Mouse (Mus musculus) embryonic facial prominence, embryonic 12.5 days (tissue): ENCODE measurements around the gene Kif26b. TPM values are rescaled to one million over a fixed set of nuclear protein-coding genes. Genes with fewer than 3 reads are reported as not detected.
A peak's percentile ranks its signal among the peaks of the same experiment; 100 is the strongest.

Source experiments
- ATAC-seq: fragments of 200-750 bp; cut with Nextera tagmentation; 2 replicates; pipeline ENCODE4 v1.8.0; 2017; ENCODE audit not compliant: insufficient number of reproducible peaks, insufficient read depth, low FRiP score, low TSS enrichment
- H3K27ac ChIP-seq: fragments of 300-500 bp; sonication (generic); 2 replicates; pipeline ENCODE4 v1.5.1; 2016; ENCODE audit warnings: mild to moderate bottlenecking
- H3K27me3 ChIP-seq: fragments of 300-500 bp; sonication (generic); 2 replicates; pipeline ENCODE4 v1.6.1; 2016; ENCODE audit warnings: mild to moderate bottlenecking, moderate library complexity
- H3K36me3 ChIP-seq: fragments of 300-500 bp; sonication (generic); 2 replicates; pipeline ENCODE4 v1.6.1; 2016; ENCODE audit warnings: mild to moderate bottlenecking
- H3K4me1 ChIP-seq: fragments of 300-500 bp; sonication (generic); 2 replicates; pipeline ENCODE4 v1.6.1; 2016
- H3K4me2 ChIP-seq: fragments of 300-500 bp; sonication (generic); replicated peaks from 2 replicates; pipeline ENCODE4 v1.6.1; 2016; ENCODE audit warnings: mild to moderate bottlenecking, moderate library complexity
- H3K4me3 ChIP-seq: fragments of 300-500 bp; sonication (generic); 2 replicates; pipeline ENCODE4 v1.5.1; 2016; ENCODE audit warnings: mild to moderate bottlenecking
- H3K9ac ChIP-seq: fragments of 300-500 bp; sonication (generic); 2 replicates; pipeline ENCODE4 v1.6.1; 2016; ENCODE audit warnings: mild to moderate bottlenecking, moderate library complexity
- H3K9me3 ChIP-seq: fragments of 300-500 bp; sonication (generic); 2 replicates; pipeline ENCODE4 v1.6.1; 2016; ENCODE audit warnings: mild to moderate bottlenecking, moderate library complexity
- WGBS: fragments of 180-500 bp; shearing (Covaris S2); methylation state at CpG from one replicate; pipeline ENCODE4 v1.1.7; 2016; 5-methylcytosine and 5-hydroxymethylcytosine counted together
- polyA plus RNA-seq: library from polyadenylated mRNA; unstranded; fragments of >200 nt; fragmentation: Nextera tagmentation; extraction: Ambion mirVana; gene quantifications from 2 replicates; pipeline ENCODE4 v1.2.1, GENCODE M21; 2016

Kif26b gene
- polyA plus RNA-seq, 1 experiment from 2014 or later = 34.3 TPM

- H3K4me1 ChIP-seq = 0 out of 2 replicates have a peak, but pooled peaks cover 3% of the 10 kb centered on the region
- no peaks in the 10 kb centered on the region for H3K9me3 ChIP-seq
- no peak for ATAC-seq
- H3K9ac ChIP-seq = no peak overlapping the region
- 88% methylated on average over 15 of the region's 15 CpGs for WGBS
- no peak overlapping the region for H3K4me3 ChIP-seq
- H3K36me3 ChIP-seq = no peaks in the 10 kb centered on the region
- no peak overlapping the region for H3K4me2 ChIP-seq
- no peaks in the 10 kb centered on the region for H3K27me3 ChIP-seq
- no peak overlapping the region for H3K27ac ChIP-seq
Observed at GRCm38 (mm10) chr1:178600851-178601569, 72.1 kb downstream of the Kif26b start.

DNA sequence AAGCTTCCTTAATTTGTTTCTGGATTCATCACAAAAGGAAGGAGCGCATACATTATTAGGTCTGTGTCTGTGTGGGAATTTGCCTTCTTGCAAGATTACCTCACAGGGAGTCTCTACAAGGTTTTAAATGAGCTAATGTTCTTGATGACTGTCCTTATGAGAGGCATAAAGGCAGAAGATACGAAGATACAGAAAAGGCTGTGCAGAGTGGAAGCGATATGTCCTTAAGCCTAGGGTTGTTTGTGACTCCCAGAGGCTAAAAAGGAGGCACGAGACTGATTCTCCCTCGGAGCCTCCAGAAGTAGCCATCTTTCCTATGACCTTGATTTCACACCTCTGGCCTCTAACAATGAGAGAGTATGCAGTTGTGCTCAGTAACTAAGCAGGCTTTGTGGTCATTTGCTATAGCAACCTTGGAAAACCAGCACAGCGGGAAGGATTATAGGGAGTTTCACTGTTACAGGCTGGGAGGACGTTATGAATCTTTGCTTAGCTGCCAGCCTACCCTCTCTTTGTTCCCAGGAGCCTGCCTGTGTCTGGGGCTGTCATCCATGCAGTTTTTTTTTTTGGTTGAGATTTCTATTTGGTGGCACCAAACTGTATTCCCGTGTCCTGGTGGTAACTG, 80.3 kb downstream of the Kif26b start:
- Histone ChIP-seq H3K9me3 (no peaks in the 10 kb centered on the region), H3K27me3 (no peaks in the 10 kb centered on the region), H3K4me1 (peaks cover 30% of the 10 kb centered on the region), H3K36me3 (no peaks in the 10 kb centered on the region), H3K9ac (no peak overlapping the region), H3K4me2 (no peak overlapping the region), H3K4me3 (no peak overlapping the region), H3K27ac (no peak overlapping the region)
- 72% methylated on average over 8 of the region's 8 CpGs for WGBS
- no peak for ATAC-seq

GRCm38 (mm10) chr1:178611512-178611911, 82.6 kb downstream of the Kif26b start:
- H3K27ac ChIP-seq = no peak overlapping the region
- 73% methylated on average over 15 of the region's 15 CpGs for WGBS
- H3K4me2 ChIP-seq = no peak overlapping the region
- H3K36me3 ChIP-seq = no peaks in the 10 kb centered on the region
- no peak overlapping the region for H3K4me3 ChIP-seq
- H3K9ac ChIP-seq = no peak overlapping the region
- H3K4me1 ChIP-seq = peaks cover 40% of the 10 kb centered on the region
- no peaks in the 10 kb centered on the region for H3K27me3 ChIP-seq
- ATAC-seq = no peak
- H3K9me3 ChIP-seq = no peaks in the 10 kb centered on the region

- H3K36me3 ChIP-seq = no peaks in the 10 kb centered on the region
- H3K4me2 ChIP-seq = no peak overlapping the region
- 91% methylated on average over 2 of the region's 2 CpGs for WGBS
- no peaks in the 10 kb centered on the region for H3K9me3 ChIP-seq
- no peak overlapping the region for H3K4me3 ChIP-seq
- H3K9ac ChIP-seq = no peak overlapping the region
- H3K27ac ChIP-seq = no peak overlapping the region
- ATAC-seq = no peak
- H3K27me3 ChIP-seq = no peaks in the 10 kb centered on the region
- no peaks in the 10 kb centered on the region for H3K4me1 ChIP-seq
Observed at GRCm38 (mm10) chr1:178621301-178621700, 92.4 kb downstream of the Kif26b start.

DNA sequence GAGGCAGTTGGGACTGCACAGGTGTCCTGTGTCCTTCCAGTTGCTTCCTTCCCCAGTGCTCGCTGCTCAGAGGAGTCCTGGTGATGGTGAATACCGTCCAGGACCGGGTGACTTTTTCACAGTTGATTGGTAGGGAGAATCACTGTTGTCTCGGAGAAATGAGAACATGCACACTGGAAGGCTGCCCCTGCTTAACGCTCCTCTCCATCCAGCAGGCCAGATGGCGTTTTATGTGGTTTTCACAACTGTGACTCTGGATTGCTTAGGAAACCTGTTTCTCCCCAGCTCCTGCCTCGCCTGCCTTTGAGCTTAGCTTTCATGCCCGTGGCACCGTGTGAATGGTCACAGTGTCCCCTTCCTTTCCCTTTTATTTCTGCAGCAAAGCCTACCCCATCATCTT, 95.0 kb downstream of the Kif26b start:
- Histone ChIP-seq H3K27ac (no peak overlapping the region), H3K4me3 (no peak overlapping the region), H3K4me2 (no peak overlapping the region), H3K9ac (no peak overlapping the region), H3K36me3 (no peaks in the 10 kb centered on the region), H3K9me3 (no peaks in the 10 kb centered on the region), H3K4me1 (0 out of 2 replicates have a peak, but pooled peaks cover 8% of the 10 kb centered on the region), H3K27me3 (no peaks in the 10 kb centered on the region)
- 78% methylated on average over 9 of the region's 9 CpGs for WGBS
- no peak for ATAC-seq

DNA sequence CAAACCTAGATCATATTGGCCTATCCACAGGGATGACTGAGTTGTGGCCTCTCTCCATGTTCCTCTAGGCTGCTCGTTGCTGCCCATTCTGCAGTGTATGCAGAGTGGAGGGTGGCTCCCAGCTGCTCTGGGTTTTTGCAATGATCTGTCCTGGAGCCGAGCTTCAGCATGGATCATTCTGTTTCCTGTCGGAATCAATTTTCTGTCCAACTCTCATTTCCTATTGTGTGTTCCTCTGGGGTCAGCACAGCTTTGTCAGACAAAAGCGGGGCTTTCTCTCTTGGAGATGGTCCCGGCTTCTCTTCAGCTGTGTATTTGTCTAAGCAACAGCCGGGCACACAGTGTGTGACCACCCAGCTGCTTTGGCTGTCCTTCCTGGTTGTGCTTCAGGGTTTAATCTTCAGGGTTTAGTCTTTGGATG, 98.0 kb downstream of the Kif26b start:
- ATAC-seq = no peak
- H3K4me3 ChIP-seq = no peak overlapping the region
- no peak overlapping the region for H3K9ac ChIP-seq
- no peaks in the 10 kb centered on the region for H3K27me3 ChIP-seq
- H3K27ac ChIP-seq = no peak overlapping the region
- WGBS = 51% methylated on average over 6 of the region's 6 CpGs
- H3K9me3 ChIP-seq = no peaks in the 10 kb centered on the region
- H3K4me2 ChIP-seq = no peak overlapping the region
- no peaks in the 10 kb centered on the region for H3K36me3 ChIP-seq
- peaks cover 13% of the 10 kb centered on the region; the same call in 1 of the 2 replicates for H3K4me1 ChIP-seq

- peaks cover 30% of the 10 kb centered on the region for H3K4me1 ChIP-seq
- ATAC-seq = no peak
- H3K36me3 ChIP-seq = no peaks in the 10 kb centered on the region
- 87% methylated on average over 5 of the region's 5 CpGs for WGBS
- H3K4me3 ChIP-seq = no peak overlapping the region
- no peaks in the 10 kb centered on the region for H3K27me3 ChIP-seq
- no peak overlapping the region for H3K4me2 ChIP-seq
- no peak overlapping the region for H3K9ac ChIP-seq
- no peaks in the 10 kb centered on the region for H3K9me3 ChIP-seq
- H3K27ac ChIP-seq = no peak overlapping the region
Observed at GRCm38 (mm10) chr1:178630042-178630441, 101.1 kb downstream of the Kif26b start.

DNA sequence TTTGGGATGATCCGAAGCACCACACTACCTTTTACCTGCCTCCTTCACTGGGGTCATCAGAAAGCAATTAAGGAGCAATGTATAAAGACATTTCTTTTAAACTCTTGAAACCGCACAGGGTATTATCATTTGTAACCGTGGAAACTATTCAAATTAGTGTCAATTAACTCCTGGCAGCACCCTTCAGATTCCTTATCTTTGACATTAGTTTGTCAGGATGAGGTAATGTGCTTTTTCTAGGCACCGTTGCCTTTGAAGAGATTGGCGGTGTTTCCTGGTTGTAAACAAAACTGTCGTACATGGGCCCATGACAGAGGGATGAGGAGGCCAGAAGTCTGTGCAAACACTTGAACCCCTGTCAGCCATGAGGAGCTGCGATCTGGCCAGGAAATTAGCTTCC, 102.9 kb downstream of the Kif26b start:
- 44% methylated on average over 7 of the region's 7 CpGs for WGBS
- H3K4me2 ChIP-seq = no peak overlapping the region
- H3K9ac ChIP-seq = no peak overlapping the region

GRCm38 (mm10) chr1:178634359-178635085, 105.6 kb downstream of the Kif26b start:
- 39% methylated on average over 19 of the region's 19 CpGs for WGBS
- H3K27me3 ChIP-seq = no peaks in the 10 kb centered on the region
- H3K9me3 ChIP-seq = no peaks in the 10 kb centered on the region
- H3K9ac ChIP-seq = no peak overlapping the region
- peaks cover 38% of the 10 kb centered on the region for H3K4me1 ChIP-seq
- no peak overlapping the region for H3K4me3 ChIP-seq
- H3K36me3 ChIP-seq = no peaks in the 10 kb centered on the region
- peak overlapping the region; percentile 48; the same call in 1 of the 2 replicates for H3K27ac ChIP-seq
- H3K4me2 ChIP-seq = peak overlapping the region; percentile 16; the same call in 1 of the 2 replicates
- ATAC-seq = 0 out of 2 replicates have a peak, but pooled peaks have one; percentile 23

More for the DNA sequence above, 102.9 kb downstream of the Kif26b start:
- no peaks in the 10 kb centered on the region for H3K36me3 ChIP-seq
- H3K27me3 ChIP-seq = no peaks in the 10 kb centered on the region
- 0 out of 2 replicates have a peak overlapping the region, but pooled peaks have one; percentile 43 for H3K27ac ChIP-seq
- H3K4me1 ChIP-seq = peaks cover 35% of the 10 kb centered on the region
- no peak for ATAC-seq
- H3K9me3 ChIP-seq = no peaks in the 10 kb centered on the region
- no peak overlapping the region for H3K4me3 ChIP-seq

DNA sequence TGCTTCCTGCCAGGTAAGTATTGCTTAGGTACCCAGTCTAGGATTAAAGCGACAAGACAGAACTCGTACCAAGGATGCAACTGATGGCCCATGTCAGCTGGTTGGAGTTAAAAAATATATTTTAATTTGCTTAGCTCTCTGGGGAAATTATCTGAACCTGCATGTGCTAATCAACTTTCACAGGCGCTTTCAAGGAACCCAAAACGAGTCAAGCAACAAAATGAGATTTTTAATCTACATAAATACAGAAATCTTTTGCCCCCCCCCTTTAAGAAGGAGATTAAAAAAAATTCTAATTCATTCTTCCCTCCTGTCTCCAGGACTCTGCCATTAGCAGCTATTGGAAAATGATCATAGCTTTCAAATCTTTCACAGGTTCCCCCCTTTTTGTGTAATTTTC, 106.5 kb downstream of the Kif26b start:
- Histone ChIP-seq H3K4me1 (peaks cover 41% of the 10 kb centered on the region), H3K36me3 (no peaks in the 10 kb centered on the region), H3K9me3 (no peaks in the 10 kb centered on the region), H3K4me2 (no peak overlapping the region), H3K4me3 (no peak overlapping the region), H3K9ac (no peak overlapping the region), H3K27ac (no peak overlapping the region), H3K27me3 (no peaks in the 10 kb centered on the region)
- WGBS = 74% methylated on average over 4 of the region's 4 CpGs
- ATAC-seq = no peak

GRCm38 (mm10) chr1:178637293-178637692, 108.4 kb downstream of the Kif26b start:
- Histone ChIP-seq H3K9me3 (no peaks in the 10 kb centered on the region), H3K4me3 (no peak overlapping the region), H3K27me3 (no peaks in the 10 kb centered on the region), H3K36me3 (no peaks in the 10 kb centered on the region), H3K4me2 (no peak overlapping the region), H3K4me1 (peaks cover 34% of the 10 kb centered on the region), H3K9ac (no peak overlapping the region), H3K27ac (no peak overlapping the region)
- WGBS = 83% methylated on average over 7 of the region's 7 CpGs
- ATAC-seq = no peak
